Mouse (Mus musculus) heart, embryonic 16.5 days (tissue): ENCODE measurements around the gene Gm5861. TPM values are rescaled to one million over a fixed set of nuclear protein-coding genes. Genes with fewer than 3 reads are reported as not detected.
"Not testable (repeated sequence)": the region's sequence is repeated elsewhere in the genome, so short reads cannot be mapped to it uniquely, and the experiment has no call there.

ENCODE experiments used
- ATAC-seq: fragments of 200-750 bp; cut with Nextera tagmentation; replicated peaks from 2 replicates; pipeline ENCODE4 v1.8.0; 2017; ENCODE audit warnings: moderate number of reproducible peaks; ENCODE audit not compliant: insufficient read depth, low FRiP score; ENCODE audit errors: extremely low read depth
- H3K27ac ChIP-seq: fragments of 300-500 bp; sonication (generic); 2 replicates; pipeline ENCODE4 v1.5.1; 2014; ENCODE audit warnings: mild to moderate bottlenecking, low read length, control low read depth, moderate library complexity
- H3K27me3 ChIP-seq: fragments of 300-500 bp; sonication (generic); 2 replicates; pipeline ENCODE4 v1.6.1; 2014; ENCODE audit warnings: low read length, mixed read lengths; ENCODE audit not compliant: control insufficient read depth, insufficient read depth
- H3K36me3 ChIP-seq: fragments of 300-500 bp; sonication (generic); 2 replicates; pipeline ENCODE4 v1.6.1; 2014; ENCODE audit not compliant: control insufficient read depth, insufficient read depth
- H3K4me1 ChIP-seq: fragments of 300-500 bp; sonication (generic); 2 replicates; pipeline ENCODE4 v1.6.1; 2014; ENCODE audit warnings: low read length, mixed read lengths; ENCODE audit not compliant: control insufficient read depth, insufficient read depth
- H3K4me2 ChIP-seq: fragments of 300-500 bp; sonication (generic); 2 replicates; pipeline ENCODE4 v1.6.1; 2014; ENCODE audit warnings: low read depth, mild to moderate bottlenecking, control low read depth, low read length
- H3K4me3 ChIP-seq: fragments of 300-500 bp; sonication (generic); 2 replicates; pipeline ENCODE4 v1.5.1; 2014; ENCODE audit warnings: mild to moderate bottlenecking, control low read depth, low read length
- H3K9ac ChIP-seq: fragments of 300-500 bp; sonication (generic); 2 replicates; pipeline ENCODE4 v1.6.1; 2014; ENCODE audit warnings: low read length, control low read depth
- H3K9me3 ChIP-seq: fragments of 300-500 bp; sonication (generic); replicated peaks from 2 replicates; pipeline ENCODE4 v1.6.1; 2016; ENCODE audit warnings: low read length; ENCODE audit not compliant: control insufficient read depth
- WGBS: fragments of 180-500 bp; shearing (Covaris S2); extraction: QIAGEN DNeasy Blood & Tissue Kit; methylation state at CpG from one replicate; pipeline ENCODE4 v1.1.7; 2014; 5-methylcytosine and 5-hydroxymethylcytosine counted together
- polyA plus RNA-seq: library from polyadenylated mRNA; unstranded; fragments of >200 nt; fragmentation: Nextera tagmentation; extraction: Ambion mirVana; gene quantifications from 2 replicates; pipeline ENCODE4 v1.2.1, GENCODE M21; 2015

The Gm5861 gene
- not detected in 2 replicates for polyA plus RNA-seq

GRCm38 (mm10) chr5:11182772-11183171 lies at the start of gene Gm5861:
Gm5861 (plus strand) TSS chr5:11183072.
- ATAC-seq, H3K4me2 ChIP-seq, H3K27ac ChIP-seq, H3K27me3 ChIP-seq, H3K4me3 ChIP-seq, H3K9ac ChIP-seq, H3K9me3 ChIP-seq, H3K4me1 ChIP-seq, H3K36me3 ChIP-seq: not testable (repeated sequence)
- 20% methylated on average over 1 of the region's 3 CpGs for WGBS

- WGBS = 88% methylated on average over 12 of the region's 12 CpGs
- H3K27ac ChIP-seq, H3K9ac ChIP-seq, H3K9me3 ChIP-seq, H3K4me2 ChIP-seq, H3K4me3 ChIP-seq, H3K36me3 ChIP-seq, H3K4me1 ChIP-seq, H3K27me3 ChIP-seq, ATAC-seq: not testable (repeated sequence)
Measured at GRCm38 (mm10) chr5:11138031-11138430, 44.8 kb upstream of the Gm5861 start.

Other genes starting within 250 kb of the Gm5861 start
- not detected in 2 replicates for gene Gm8871, start 235.3 kb upstream of the Gm5861 start, polyA plus RNA-seq
- gene Gm8857, start 235.3 kb upstream of the Gm5861 start, polyA plus RNA-seq = not detected in 2 replicates
- not detected in 2 replicates for gene Gm8879, start 55.4 kb upstream of the Gm5861 start, polyA plus RNA-seq
- not detected in 2 replicates for gene Gm8890, start 73.0 kb downstream of the Gm5861 start, polyA plus RNA-seq
- not detected in 2 replicates for gene Speer1, start 158.4 kb downstream of the Gm5861 start, polyA plus RNA-seq
- gene Gm8897, start 233.3 kb downstream of the Gm5861 start, polyA plus RNA-seq = not detected in 2 replicates